Mouse (Mus musculus) ES-E14 (cell line): Measurements from ENCODE around the gene Krtap2-4. TPM values are rescaled to one million over a fixed set of nuclear protein-coding genes. Genes with fewer than 3 reads are reported as not detected.
"Not testable (repeated sequence)": the region's sequence is repeated elsewhere in the genome, so short reads cannot be mapped to it uniquely, and the experiment has no call there.

Source experiments
- DNase-seq: peaks from one replicate; pipeline ENCODE4 v3.0.0-alpha.2; 2013; ENCODE audit warnings: low read depth, low spot score
- H3K27ac ChIP-seq: 2 replicates; pipeline ENCODE4 v1.5.1; 2012; ENCODE audit warnings: low read depth, mild to moderate bottlenecking, low read length, moderate library complexity, mixed read lengths; ENCODE audit not compliant: poor library complexity, insufficient read depth, severe bottlenecking
- H3K36me3 ChIP-seq: 2 replicates; pipeline ENCODE4 v1.6.1; 2012; ENCODE audit warnings: mild to moderate bottlenecking, low read length, moderate library complexity, mixed read lengths; ENCODE audit not compliant: control insufficient read depth, poor library complexity, insufficient read depth, severe bottlenecking
- H3K4me1 ChIP-seq, 2 experiments: fragments of 150-350 bp in 1 of 2; sonication (generic) in 1 of 2; 2 replicates each; pipeline ENCODE4 v1.6.1; 2012; ENCODE audit warnings: low read length in 2 of 2, mild to moderate bottlenecking in 1 of 2, mixed read lengths in 1 of 2; ENCODE audit not compliant: control insufficient read depth in 2 of 2, insufficient read depth in 2 of 2, poor library complexity in 1 of 2
- H3K4me3 ChIP-seq, 2 experiments: fragments of 150-350 bp in 1 of 2; sonication (generic) in 1 of 2; 2 replicates each; pipeline ENCODE4 v1.5.1; 2012; ENCODE audit warnings: low read length in 2 of 2, low read depth in 1 of 2, mild to moderate bottlenecking in 1 of 2, mixed read lengths in 1 of 2; ENCODE audit not compliant: insufficient read depth in 1 of 2, poor library complexity in 1 of 2, severe bottlenecking in 1 of 2
- H3K9ac ChIP-seq: 2 replicates; pipeline ENCODE4 v1.6.1; 2012; ENCODE audit warnings: low read depth, mild to moderate bottlenecking, low read length, mixed read lengths; ENCODE audit not compliant: poor library complexity, insufficient read depth, severe bottlenecking
- H3K9me3 ChIP-seq: fragments of 150-350 bp; sonication (generic); 2 replicates; pipeline ENCODE4 v1.6.1; 2012; ENCODE audit warnings: low read depth, mild to moderate bottlenecking, low read length; ENCODE audit not compliant: control insufficient read depth, insufficient read depth
- CHD2 ChIP-seq: IDR thresholded peaks from 2 replicates; pipeline ENCODE4 v1.6.1; 2014; ENCODE audit warnings: mild to moderate bottlenecking, low read depth, low read length, inconsistent platforms
- HCFC1 ChIP-seq: IDR thresholded peaks from 2 replicates; pipeline ENCODE4 v1.6.1; 2012; ENCODE audit warnings: low read length, inconsistent platforms, borderline replicate concordance; ENCODE audit not compliant: insufficient read depth
- MAFK ChIP-seq: IDR thresholded peaks from 2 replicates; pipeline ENCODE4 v1.6.1; 2014; ENCODE audit warnings: mild to moderate bottlenecking, low read depth, low read length, inconsistent platforms; ENCODE audit not compliant: insufficient read depth
- ZC3H11A ChIP-seq: IDR thresholded peaks from 2 replicates; pipeline ENCODE4 v1.6.1; 2012; ENCODE audit warnings: low read depth, mild to moderate bottlenecking, inconsistent platforms, low read length, borderline replicate concordance
- ZNF384 ChIP-seq: IDR thresholded peaks from 2 replicates; pipeline ENCODE4 v1.6.1; 2012; ENCODE audit warnings: low read depth, low read length, inconsistent platforms
- in situ Hi-C, 2 experiments: fragments of 600-800 bp; cut with MboI; formaldehyde crosslinking; loops; one replicate each; pipeline ENCODE4 v1.15.1; 2025; ENCODE audit warnings: low sequenced_read_pairs in 2 of 2, inconsistent platforms in 1 of 2; ENCODE audit not compliant: unreplicated experiment in 2 of 2
- total RNA-seq: library from RNA; depleted of rRNA; stranded (reverse); fragments of 300-350 nt; gene quantifications from 2 replicates; pipeline ENCODE4 v1.2.3, GENCODE M21; 2012

The Krtap2-4 gene
- total RNA-seq, 1 experiment, result not detected

DNA sequence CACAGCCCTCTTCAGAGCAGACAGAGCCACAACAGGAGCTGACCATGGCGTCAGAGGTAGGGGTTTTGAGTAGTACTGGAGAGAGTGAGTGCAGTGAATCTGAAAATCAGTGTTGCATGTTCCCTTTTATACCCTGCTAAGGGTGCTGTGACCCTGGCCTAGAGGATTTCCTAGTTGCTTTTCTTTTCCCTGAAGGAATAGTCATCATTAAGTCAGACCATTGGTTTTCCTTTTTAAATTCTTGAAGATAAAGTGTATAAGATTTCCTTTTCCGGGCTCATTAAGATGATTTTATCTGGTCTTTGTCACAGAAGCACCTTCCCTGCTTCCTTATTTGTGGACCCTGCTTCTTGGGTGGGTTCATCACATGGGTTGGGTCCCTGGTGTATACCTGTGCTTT lies 35.5 kb upstream of the Krtap2-4 start, which contains the start of gene Gm11555:
Gm11555 (minus strand) TSS at position 101 of the 400 bp plus-strand sequence.
- Histone ChIP-seq H3K9me3 (no peaks in the 10 kb centered on the region), H3K4me3 (no peak within 1 kb of the TSS), H3K36me3 (no peaks in the 10 kb centered on the region), H3K27ac (no peak within 1 kb of the TSS), H3K9ac (no peak within 1 kb of the TSS), H3K4me1 (no peaks in the 10 kb centered on the region)
- DNase-seq, result no peak
- TF ChIP-seq CHD2 (no peak), MAFK (no peak), ZC3H11A (no peak), HCFC1 (no peak), ZNF384 (no peak)
- in situ Hi-C loops, result no loop called here

DNA sequence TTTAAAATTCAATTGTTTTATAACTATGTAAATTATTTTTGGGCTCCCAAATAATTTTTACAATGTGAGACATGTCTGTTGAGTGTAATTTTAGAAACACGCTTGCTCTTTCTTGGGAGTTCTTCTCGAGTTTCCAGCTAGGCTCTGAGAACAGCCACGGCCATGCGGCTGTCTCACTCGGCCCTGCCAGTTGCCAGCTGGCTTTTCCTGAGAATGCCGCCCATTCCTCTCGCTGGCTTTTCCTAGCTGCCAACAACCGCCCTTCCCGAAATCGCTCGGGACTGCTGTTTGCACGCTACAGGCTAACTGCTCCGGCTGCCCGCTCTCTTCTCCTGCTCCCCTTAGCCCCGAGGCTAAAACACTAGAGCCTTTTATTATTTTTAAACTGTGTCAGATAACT lies 31.8 kb upstream of the Krtap2-4 start:
- no peak for TF ChIP-seq CHD2
- TF ChIP-seq HCFC1, result no peak
- TF ChIP-seq ZC3H11A, result no peak
- TF ChIP-seq ZNF384, result no peak
- TF ChIP-seq MAFK, result no peak
- Histone ChIP-seq H3K9ac (no peak overlapping the region), H3K4me3 (no peak overlapping the region), H3K27ac (no peak overlapping the region), H3K4me1 (no peaks in the 10 kb centered on the region), H3K36me3 (no peaks in the 10 kb centered on the region), H3K9me3 (no peaks in the 10 kb centered on the region)
- no peak for DNase-seq
- in situ Hi-C loops, result no loop called here

DNA sequence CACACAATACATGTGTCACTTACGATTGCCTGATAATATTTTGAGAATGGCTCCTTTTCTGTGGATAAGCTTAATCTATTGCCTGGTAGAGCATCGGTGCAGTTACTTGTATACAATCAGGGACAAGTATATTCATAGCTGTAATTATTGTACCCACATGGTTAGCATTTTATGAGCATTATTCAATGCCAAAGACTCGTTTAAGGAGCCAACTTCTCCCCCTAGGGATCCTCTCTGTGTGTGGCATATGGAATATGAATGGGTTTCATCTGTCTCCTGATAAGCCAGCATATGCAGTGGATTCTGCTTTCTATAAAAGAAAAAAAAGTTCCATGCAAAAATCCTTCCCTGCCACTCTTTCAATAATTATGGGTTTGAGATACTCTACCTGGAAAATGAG lies 29.7 kb upstream of the Krtap2-4 start:
- H3K9ac ChIP-seq, result no peak overlapping the region

DNA sequence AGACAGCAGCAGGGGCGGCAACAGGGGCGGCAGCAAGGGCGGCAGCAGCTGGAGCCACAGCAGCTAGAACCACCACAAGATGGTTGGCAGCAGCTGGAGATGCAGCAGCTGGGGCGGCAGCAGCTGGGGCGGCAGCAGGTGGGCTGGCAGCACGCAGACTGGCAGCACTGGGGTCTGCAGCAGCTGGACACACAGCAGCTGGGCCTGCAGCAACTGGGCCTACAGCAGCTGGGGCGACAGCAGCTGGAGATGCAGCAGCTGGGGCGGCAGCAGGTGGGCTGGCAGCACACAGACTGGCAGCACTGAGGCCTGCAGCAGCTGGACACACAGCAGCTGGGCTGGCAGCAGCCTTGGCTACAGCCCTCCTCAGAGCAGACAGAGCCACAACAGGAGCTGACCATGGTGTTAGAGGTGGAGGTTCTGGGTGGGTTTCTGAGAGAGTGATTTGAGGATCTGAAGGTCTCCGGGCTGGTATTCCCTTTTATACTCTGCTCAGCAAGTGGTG lies 29.0 kb upstream of the Krtap2-4 start, which contains the start of gene Krtap4-7:
Krtap4-7 (minus strand) TSS at position 455 of the 505 bp plus-strand sequence.
- H3K27ac ChIP-seq, H3K4me3 ChIP-seq, DNase-seq, H3K9ac ChIP-seq, H3K4me1 ChIP-seq, H3K36me3 ChIP-seq, H3K9me3 ChIP-seq, in situ Hi-C loops: not testable (repeated sequence)

More for the DNA sequence above, 29.7 kb upstream of the Krtap2-4 start:
- Histone ChIP-seq H3K4me1 (no peaks in the 10 kb centered on the region), H3K36me3 (no peaks in the 10 kb centered on the region), H3K4me3 (no peak overlapping the region), H3K9me3 (no peaks in the 10 kb centered on the region), H3K27ac (no peak overlapping the region)
- DNase-seq, result no peak
- in situ Hi-C loops, result no loop called here
- TF ChIP-seq MAFK, result no peak

DNA sequence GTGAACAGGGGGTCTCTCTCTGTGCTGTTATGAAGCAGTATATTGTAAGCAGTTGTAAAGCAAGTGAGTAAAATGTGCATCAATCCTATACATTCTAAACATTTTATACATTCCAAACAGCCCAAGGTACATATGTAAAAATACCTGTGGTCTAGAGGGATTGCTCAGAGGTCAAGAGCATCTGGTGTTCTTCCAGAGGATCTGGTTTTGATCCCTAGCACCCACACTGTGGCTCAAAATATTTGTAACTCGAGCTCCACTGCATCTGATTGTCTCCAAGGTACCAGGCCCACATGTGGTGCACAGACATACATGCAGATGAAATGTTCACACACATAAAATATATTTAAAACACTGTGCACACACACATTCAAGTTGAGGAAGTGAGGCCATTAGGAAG lies 26.3 kb upstream of the Krtap2-4 start:
- Histone ChIP-seq H3K27ac (no peak overlapping the region), H3K36me3 (no peaks in the 10 kb centered on the region), H3K9me3 (no peaks in the 10 kb centered on the region), H3K4me3 (no peak overlapping the region), H3K4me1 (no peaks in the 10 kb centered on the region), H3K9ac (no peak overlapping the region)
- TF ChIP-seq ZNF384, result no peak
- TF ChIP-seq CHD2, result no peak
- TF ChIP-seq MAFK, result no peak
- no peak for DNase-seq
- in situ Hi-C loops, result no loop called here
